Mouse (Mus musculus) forebrain, postnatal 0 days (tissue): ENCODE data around the gene Pcsk5. TPM values are rescaled to one million over a fixed set of nuclear protein-coding genes. Genes with fewer than 3 reads are reported as not detected.

Source experiments
- ATAC-seq: fragments of 200-750 bp; cut with Nextera tagmentation; 2 replicates; pipeline ENCODE4 v1.8.0; 2017; ENCODE audit warnings: mild to moderate bottlenecking, moderate library complexity
- DNase-seq: peaks from one replicate; pipeline ENCODE4 v3.0.0-alpha.2; 2015
- H3K27ac ChIP-seq: fragments of 300-500 bp; sonication (generic); 2 replicates; pipeline ENCODE4 v1.5.1; 2014; ENCODE audit warnings: low read depth, mild to moderate bottlenecking, antibody characterized with exemption, low read length, moderate library complexity, mixed read lengths
- H3K27me3 ChIP-seq: fragments of 300-500 bp; sonication (generic); 2 replicates; pipeline ENCODE4 v1.6.1; 2014; ENCODE audit warnings: mild to moderate bottlenecking, low read length, mixed read lengths; ENCODE audit not compliant: insufficient read depth
- H3K36me3 ChIP-seq: fragments of 300-500 bp; sonication (generic); 2 replicates; pipeline ENCODE4 v1.6.1; 2014; ENCODE audit warnings: mild to moderate bottlenecking, moderate library complexity; ENCODE audit not compliant: insufficient read depth
- H3K4me1 ChIP-seq: fragments of 300-500 bp; sonication (generic); 2 replicates; pipeline ENCODE4 v1.6.1; 2014; ENCODE audit warnings: antibody characterized with exemption; ENCODE audit not compliant: insufficient read depth
- H3K4me2 ChIP-seq: fragments of 300-500 bp; sonication (generic); 2 replicates; pipeline ENCODE4 v1.6.1; 2014; ENCODE audit warnings: low read depth, mild to moderate bottlenecking, moderate library complexity
- H3K4me3 ChIP-seq: fragments of 300-500 bp; sonication (generic); 2 replicates; pipeline ENCODE4 v1.5.1; 2014; ENCODE audit warnings: low read depth, low read length, mixed read lengths
- H3K9ac ChIP-seq: fragments of 300-500 bp; sonication (generic); 2 replicates; pipeline ENCODE4 v1.6.1; 2014; ENCODE audit warnings: mild to moderate bottlenecking
- H3K9me3 ChIP-seq: fragments of 300-500 bp; sonication (generic); 2 replicates; pipeline ENCODE4 v1.6.1; 2016; ENCODE audit warnings: low read length
- CTCF ChIP-seq: sonication (generic); IDR thresholded peaks from 2 replicates; pipeline ENCODE4 v1.5.1; 2016; ENCODE audit warnings: antibody characterized with exemption, control low read depth, low read depth
- WGBS: fragments of 180-500 bp; shearing (Covaris S2); extraction: QIAGEN DNeasy Blood & Tissue Kit; methylation state at CpG from one replicate; pipeline ENCODE4 v1.1.7; 2014; 5-methylcytosine and 5-hydroxymethylcytosine counted together
- polyA plus RNA-seq: library from polyadenylated mRNA; unstranded; fragments of >200 nt; fragmentation: Nextera tagmentation; extraction: Ambion mirVana; gene quantifications from 2 replicates; pipeline ENCODE4 v1.2.1, GENCODE M21; 2015
- total RNA-seq: library from RNA; depleted of rRNA; stranded (reverse); fragments of >200 nt; gene quantifications from 2 replicates; pipeline ENCODE4 v1.2.3, GENCODE M21; 2014

Gene Pcsk5
- total and polyA plus RNA-seq, 2 experiments from 2014 or later: 11.2 to 15.1 TPM

DNA sequence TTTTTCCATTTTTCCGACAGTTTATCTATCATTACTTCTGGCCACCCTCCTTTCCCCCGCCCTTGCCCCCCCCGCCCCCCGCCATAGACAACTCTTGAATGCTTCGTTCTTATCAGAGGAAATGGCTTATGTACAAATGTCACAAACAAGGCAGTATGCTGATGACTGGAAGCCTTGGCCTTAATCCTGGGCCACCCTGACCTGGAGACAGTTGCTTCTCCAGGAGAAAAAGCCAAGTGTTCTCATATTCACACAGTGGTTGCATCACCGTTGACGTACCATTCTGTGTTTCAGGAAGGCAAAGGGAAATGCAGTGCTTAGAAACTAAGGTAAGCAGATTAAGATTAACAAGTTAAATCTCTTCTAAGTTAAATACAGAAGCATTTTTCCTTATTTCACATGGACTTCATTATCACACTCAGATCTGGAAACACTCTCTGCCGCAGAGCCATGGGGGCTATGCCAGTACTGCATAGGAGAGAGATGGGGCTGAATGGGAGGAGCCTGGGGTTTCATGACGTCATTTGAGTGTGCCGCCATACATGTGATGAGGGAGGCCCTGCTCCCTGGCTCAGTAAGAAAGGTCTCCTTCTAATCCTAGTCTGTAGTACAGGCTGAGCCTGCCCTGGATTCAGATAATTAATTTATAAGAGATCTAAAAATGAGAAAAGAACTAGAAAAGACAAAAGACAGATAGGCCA is 48.7 kb downstream of the Pcsk5 start:
- WGBS: 87% methylated on average over 10 of the region's 10 CpGs
- Histone ChIP-seq H3K4me1 (no peaks in the 10 kb centered on the region), H3K27me3 (no peaks in the 10 kb centered on the region), H3K9me3 (no peaks in the 10 kb centered on the region), H3K4me2 (no peak overlapping the region), H3K4me3 (no peak overlapping the region), H3K36me3 (no peaks in the 10 kb centered on the region), H3K27ac (no peak overlapping the region), H3K9ac (no peak overlapping the region)
- no peak for ATAC-seq
- TF ChIP-seq CTCF: no peak
- DNase-seq: no peak

DNA sequence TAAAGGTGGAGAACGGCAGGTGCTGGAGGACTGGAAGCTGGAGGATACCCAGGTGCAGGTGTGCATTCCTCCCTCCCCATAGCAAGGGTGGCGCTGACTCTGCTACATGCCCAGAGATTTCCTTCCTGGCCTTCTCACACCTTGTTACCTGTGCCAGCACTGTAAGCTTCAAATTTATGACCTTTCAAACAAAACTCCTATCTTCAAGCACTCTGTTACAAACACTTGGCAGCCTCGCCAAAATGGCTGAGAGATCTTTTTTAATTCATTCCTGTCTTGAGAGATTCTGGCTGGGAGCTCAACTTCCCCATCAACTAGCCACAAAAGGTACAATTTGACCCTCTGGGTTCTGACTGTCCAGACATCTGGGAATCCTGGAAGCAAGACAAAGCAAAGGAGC is 50.7 kb downstream of the Pcsk5 start:
- WGBS: 90% methylated on average over 3 of the region's 3 CpGs
- no peaks in the 10 kb centered on the region for H3K9me3 ChIP-seq
- H3K4me3 ChIP-seq: no peak overlapping the region
- H3K36me3 ChIP-seq: no peaks in the 10 kb centered on the region
- no peak overlapping the region for H3K27ac ChIP-seq
- DNase-seq: no peak
- no peak overlapping the region for H3K9ac ChIP-seq
- TF ChIP-seq CTCF: no peak
- H3K27me3 ChIP-seq: no peaks in the 10 kb centered on the region
- H3K4me1 ChIP-seq: no peaks in the 10 kb centered on the region
- no peak overlapping the region for H3K4me2 ChIP-seq
- ATAC-seq: no peak

DNA sequence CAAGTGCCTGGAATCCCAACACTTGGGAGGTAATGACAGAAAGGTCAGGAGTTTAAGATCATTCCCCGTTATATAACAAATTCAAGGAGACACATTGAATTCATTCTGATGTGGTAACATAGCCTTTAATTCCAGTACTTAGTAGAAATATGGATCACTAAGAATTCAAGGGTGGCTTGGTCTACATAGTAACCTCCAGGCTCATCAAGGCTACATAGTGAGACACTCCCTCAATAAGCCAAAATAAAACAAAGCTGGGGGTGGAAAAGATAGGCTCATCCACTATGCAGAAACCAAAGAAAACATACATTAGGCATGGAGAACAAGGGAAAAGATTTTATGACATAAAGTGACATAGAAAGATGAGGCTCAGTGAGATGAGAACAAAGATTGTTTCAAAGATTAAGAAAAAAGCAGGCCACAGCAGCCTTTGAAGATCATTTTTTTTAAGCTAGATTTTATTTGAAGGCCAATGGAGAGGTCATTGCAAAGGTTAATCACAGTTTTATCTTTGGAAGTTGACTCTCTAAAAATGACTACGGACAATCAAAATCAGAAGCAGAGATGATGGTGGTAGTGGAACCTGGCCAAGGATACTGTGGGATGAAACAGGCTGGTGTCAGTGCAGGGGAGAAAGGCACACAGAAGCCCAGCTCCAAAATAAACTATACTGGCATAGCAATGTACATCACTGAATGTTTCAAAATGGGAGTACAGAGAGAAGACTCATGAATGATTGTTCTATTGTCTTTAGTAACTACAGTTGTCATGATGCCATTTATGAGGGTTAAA is 52.8 kb downstream of the Pcsk5 start:
- no peak for TF ChIP-seq CTCF
- H3K27ac ChIP-seq: no peak overlapping the region
- DNase-seq (no peak), ATAC-seq (no peak)
- no peaks in the 10 kb centered on the region for H3K4me1 ChIP-seq
- H3K4me3 ChIP-seq: no peak overlapping the region
- no peaks in the 10 kb centered on the region for H3K9me3 ChIP-seq
- 98% methylated on average over 2 of the region's 2 CpGs for WGBS
- no peaks in the 10 kb centered on the region for H3K27me3 ChIP-seq
- H3K9ac ChIP-seq: no peak overlapping the region
- no peaks in the 10 kb centered on the region for H3K36me3 ChIP-seq
- H3K4me2 ChIP-seq: no peak overlapping the region

DNA sequence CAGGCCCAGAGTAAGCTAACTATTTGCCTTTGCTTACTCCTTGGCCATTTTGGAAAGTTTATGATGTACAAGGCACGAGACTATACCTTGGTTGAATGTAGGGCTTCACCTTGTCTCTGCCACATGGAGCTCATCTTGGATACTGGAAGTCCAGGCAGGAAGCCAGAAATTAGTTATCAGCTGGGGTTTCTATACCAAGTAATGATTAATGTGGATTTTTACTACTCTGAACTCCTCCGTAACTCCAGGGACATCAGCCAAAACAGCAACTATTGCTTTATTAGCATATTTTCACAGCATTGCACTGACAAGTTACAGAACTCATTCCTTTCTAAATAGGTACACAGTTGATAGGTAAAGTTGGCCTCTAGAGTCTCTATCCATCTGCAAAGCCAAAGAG is 54.2 kb downstream of the Pcsk5 start:
- Histone ChIP-seq H3K27ac (no peak overlapping the region), H3K4me1 (no peaks in the 10 kb centered on the region), H3K27me3 (no peaks in the 10 kb centered on the region), H3K4me3 (no peak overlapping the region), H3K9ac (no peak overlapping the region), H3K9me3 (no peaks in the 10 kb centered on the region), H3K4me2 (no peak overlapping the region), H3K36me3 (no peaks in the 10 kb centered on the region)
- TF ChIP-seq CTCF: no peak
- no peak for ATAC-seq
- no peak for DNase-seq
- WGBS: 76% methylated on average over 2 of the region's 2 CpGs

DNA sequence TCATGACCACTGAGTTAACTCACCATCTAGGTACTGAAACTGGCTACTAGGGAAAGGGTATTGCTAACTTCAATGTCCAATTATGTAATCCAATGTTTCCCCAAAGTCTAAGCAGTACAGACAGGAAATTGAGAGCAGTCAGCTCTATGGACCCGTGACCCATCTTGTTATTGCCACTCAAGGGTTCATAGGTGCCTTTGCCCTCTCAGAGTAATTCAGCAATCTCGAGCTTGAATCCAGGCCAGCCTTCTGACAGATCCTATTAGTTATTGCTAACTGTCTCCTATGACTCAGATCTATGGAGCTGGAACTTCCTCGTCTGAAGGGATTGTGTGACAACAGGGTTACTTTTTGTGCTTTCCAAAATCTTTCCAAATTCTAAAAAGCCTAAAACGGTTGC is 56.1 kb downstream of the Pcsk5 start:
- H3K4me3 ChIP-seq: no peak overlapping the region
- ATAC-seq: no peak
- no peak overlapping the region for H3K27ac ChIP-seq
- no peak overlapping the region for H3K9ac ChIP-seq
- no peaks in the 10 kb centered on the region for H3K36me3 ChIP-seq
- H3K27me3 ChIP-seq: no peaks in the 10 kb centered on the region
- 82% methylated on average over 4 of the region's 4 CpGs for WGBS
- H3K4me2 ChIP-seq: no peak overlapping the region
- no peak for TF ChIP-seq CTCF
- no peaks in the 10 kb centered on the region for H3K9me3 ChIP-seq
- DNase-seq: no peak
- H3K4me1 ChIP-seq: no peaks in the 10 kb centered on the region

DNA sequence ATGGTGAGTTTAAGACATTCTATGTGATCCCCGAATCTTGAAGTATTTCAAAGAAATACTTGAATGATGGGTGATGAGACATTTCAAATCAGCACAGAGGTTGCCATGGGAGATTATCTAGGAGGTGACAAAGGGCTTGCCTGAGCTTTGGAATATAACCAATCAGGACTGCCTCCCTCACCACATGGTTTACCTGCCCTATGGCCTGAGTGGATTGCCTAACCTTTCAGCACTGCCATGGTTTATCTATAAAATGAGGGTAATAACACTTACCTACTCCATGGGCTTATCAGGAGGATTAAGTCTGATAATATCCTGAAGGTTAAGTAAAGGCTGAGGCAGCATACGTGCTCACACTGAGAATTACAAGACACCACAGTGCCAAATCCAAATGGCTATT is 61.5 kb downstream of the Pcsk5 start:
- H3K9ac ChIP-seq: no peak overlapping the region
- no peak overlapping the region for H3K4me2 ChIP-seq
- TF ChIP-seq CTCF: no peak
- H3K4me1 ChIP-seq: no peaks in the 10 kb centered on the region
- H3K4me3 ChIP-seq: no peak overlapping the region
- no peak for DNase-seq
- 74% methylated on average over 2 of the region's 2 CpGs for WGBS
- H3K27me3 ChIP-seq: no peaks in the 10 kb centered on the region
- H3K27ac ChIP-seq: no peak overlapping the region
- H3K36me3 ChIP-seq: no peaks in the 10 kb centered on the region
- ATAC-seq: no peak
- no peaks in the 10 kb centered on the region for H3K9me3 ChIP-seq

DNA sequence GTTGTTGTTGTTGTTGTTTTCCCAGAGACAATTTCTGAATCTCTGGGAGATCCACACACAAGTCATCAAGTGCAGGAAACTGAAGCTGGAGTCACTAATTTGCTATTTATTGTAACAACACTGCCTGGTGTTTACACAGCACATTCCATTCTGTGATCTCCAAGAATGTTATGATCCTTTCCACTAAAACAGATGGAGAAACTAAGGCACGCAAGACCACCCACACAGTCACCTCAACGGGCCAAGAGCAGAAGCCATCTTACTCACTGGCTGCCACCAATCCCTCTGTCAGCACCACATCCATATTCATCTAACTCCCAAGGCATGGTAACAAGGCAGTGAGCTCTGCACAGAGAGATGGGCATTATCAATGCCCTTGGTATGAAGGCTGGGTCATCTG is 62.3 kb downstream of the Pcsk5 start:
- Histone ChIP-seq H3K4me1 (no peaks in the 10 kb centered on the region), H3K27ac (no peak overlapping the region), H3K27me3 (no peaks in the 10 kb centered on the region), H3K4me3 (no peak overlapping the region), H3K9me3 (no peaks in the 10 kb centered on the region), H3K4me2 (no peak overlapping the region), H3K9ac (no peak overlapping the region), H3K36me3 (no peaks in the 10 kb centered on the region)
- ATAC-seq (no peak), DNase-seq (no peak)
- WGBS: 74% methylated on average over 2 of the region's 2 CpGs
- TF ChIP-seq CTCF: no peak
